Mouse (Mus musculus): ENCODE measurements around the gene Dnajb12. TPM values are rescaled to one million over a fixed set of nuclear protein-coding genes. Genes with fewer than 3 reads are reported as not detected.

Dnajb12 gene
- 15.4 and 20.5 TPM in 2 replicates for polyA plus RNA-seq (2011; ENCODE audit: insufficient read depth, insufficient read length, low replicate concordance, missing spikeins)

- TF ChIP-seq CTCF (IDR thresholded peaks at IDR 0.05; ENCODE audit: control insufficient read depth, insufficient read depth, low read length) (no peak), POLR2A (IDR thresholded peaks at IDR 0.05; ENCODE audit: borderline replicate concordance, control insufficient read depth, low read depth, low read length) (no peak; the same call in 1 of the 2 replicates)
- Histone ChIP-seq H3K4me3 (replicated peaks; ENCODE audit: control insufficient read depth, low read depth, low read length) (peak within 1 kb of the TSS; percentile 87), H3K4me1 (ENCODE audit: control insufficient read depth, insufficient read depth, low read length) (peaks cover 1% of the 10 kb centered on the region), H3K27ac (ENCODE audit: control insufficient read depth, insufficient read depth, low read depth, low read length, poor library complexity) (peak within 1 kb of the TSS; percentile 99)
- WGBS: under 1% methylated on average over 80 of the region's 80 CpGs
These were observed at the start of gene Dnajb12 for GRCm38 (mm10) chr10:59879255-59880028. TSS of gene Dnajb12 (plus strand) at chr10:59879556.

- Histone ChIP-seq H3K4me1 (ENCODE audit: control insufficient read depth, insufficient read depth, low read length) (no peaks in the 10 kb centered on the region), H3K4me3 (replicated peaks; ENCODE audit: control insufficient read depth, low read depth, low read length) (no peak overlapping the region), H3K27ac (ENCODE audit: control insufficient read depth, insufficient read depth, low read depth, low read length, poor library complexity) (no peak overlapping the region)
- WGBS: 89% methylated on average over 6 of the region's 6 CpGs
- TF ChIP-seq CTCF (IDR thresholded peaks at IDR 0.05; ENCODE audit: control insufficient read depth, insufficient read depth, low read length) (no peak), POLR2A (IDR thresholded peaks at IDR 0.05; ENCODE audit: borderline replicate concordance, control insufficient read depth, low read depth, low read length) (no peak)
These were observed 49.5 kb upstream of the Dnajb12 start for GRCm38 (mm10) chr10:59829886-59830285.

- Histone ChIP-seq H3K4me3 (replicated peaks; ENCODE audit: control insufficient read depth, low read depth, low read length) (no peak overlapping the region), H3K27ac (ENCODE audit: control insufficient read depth, insufficient read depth, low read depth, low read length, poor library complexity) (no peak overlapping the region), H3K4me1 (ENCODE audit: control insufficient read depth, insufficient read depth, low read length) (no peaks in the 10 kb centered on the region; the same call in 1 of the 2 replicates)
- TF ChIP-seq CTCF (IDR thresholded peaks at IDR 0.05; ENCODE audit: control insufficient read depth, insufficient read depth, low read length): no peak
- no peak for TF ChIP-seq POLR2A (IDR thresholded peaks at IDR 0.05; ENCODE audit: borderline replicate concordance, control insufficient read depth, low read depth, low read length)
- WGBS: 20% methylated on average over 7 of the region's 7 CpGs
These were observed 47.4 kb upstream of the Dnajb12 start for GRCm38 (mm10) chr10:59831950-59832349.

- H3K27ac ChIP-seq (ENCODE audit: control insufficient read depth, insufficient read depth, low read depth, low read length, poor library complexity): no peak overlapping the region
- TF ChIP-seq CTCF (IDR thresholded peaks at IDR 0.05; ENCODE audit: control insufficient read depth, insufficient read depth, low read length): no peak
- no peak for TF ChIP-seq POLR2A (IDR thresholded peaks at IDR 0.05; ENCODE audit: borderline replicate concordance, control insufficient read depth, low read depth, low read length)
- H3K4me1 ChIP-seq (ENCODE audit: control insufficient read depth, insufficient read depth, low read length): no peaks in the 10 kb centered on the region; the same call in 1 of the 2 replicates
- 86% methylated on average over 14 of the region's 14 CpGs for WGBS
- no peak overlapping the region for H3K4me3 ChIP-seq (replicated peaks; ENCODE audit: control insufficient read depth, low read depth, low read length)
These were observed 43.8 kb upstream of the Dnajb12 start for GRCm38 (mm10) chr10:59835301-59836155.

GRCm38 (mm10) chr10:59837490-59837889 is 41.9 kb upstream of the Dnajb12 start:
- no peak overlapping the region for H3K27ac ChIP-seq (ENCODE audit: control insufficient read depth, insufficient read depth, low read depth, low read length, poor library complexity)
- H3K4me3 ChIP-seq (replicated peaks; ENCODE audit: control insufficient read depth, low read depth, low read length): no peak overlapping the region
- WGBS: 97% methylated on average over 5 of the region's 5 CpGs
- no peaks in the 10 kb centered on the region; the same call in 1 of the 2 replicates for H3K4me1 ChIP-seq (ENCODE audit: control insufficient read depth, insufficient read depth, low read length)
- TF ChIP-seq POLR2A (IDR thresholded peaks at IDR 0.05; ENCODE audit: borderline replicate concordance, control insufficient read depth, low read depth, low read length) (no peak), CTCF (IDR thresholded peaks at IDR 0.05; ENCODE audit: control insufficient read depth, insufficient read depth, low read length) (no peak)

- Histone ChIP-seq H3K4me3 (replicated peaks; ENCODE audit: control insufficient read depth, low read depth, low read length) (no peak overlapping the region), H3K4me1 (ENCODE audit: control insufficient read depth, insufficient read depth, low read length) (no peaks in the 10 kb centered on the region), H3K27ac (ENCODE audit: control insufficient read depth, insufficient read depth, low read depth, low read length, poor library complexity) (no peak overlapping the region)
- no peak for TF ChIP-seq CTCF (IDR thresholded peaks at IDR 0.05; ENCODE audit: control insufficient read depth, insufficient read depth, low read length)
- TF ChIP-seq POLR2A (IDR thresholded peaks at IDR 0.05; ENCODE audit: borderline replicate concordance, control insufficient read depth, low read depth, low read length): no peak
- 96% methylated on average over 8 of the region's 8 CpGs for WGBS
These were observed 37.9 kb upstream of the Dnajb12 start for GRCm38 (mm10) chr10:59841434-59841833.

- no peak overlapping the region for H3K27ac ChIP-seq (ENCODE audit: control insufficient read depth, insufficient read depth, low read depth, low read length, poor library complexity)
- TF ChIP-seq CTCF (IDR thresholded peaks at IDR 0.05; ENCODE audit: control insufficient read depth, insufficient read depth, low read length): no peak
- TF ChIP-seq POLR2A (IDR thresholded peaks at IDR 0.05; ENCODE audit: borderline replicate concordance, control insufficient read depth, low read depth, low read length): no peak
- H3K4me1 ChIP-seq (ENCODE audit: control insufficient read depth, insufficient read depth, low read length): peaks cover 3% of the 10 kb centered on the region; the same call in 1 of the 2 replicates
- 87% methylated on average over 5 of the region's 5 CpGs for WGBS
- H3K4me3 ChIP-seq (replicated peaks; ENCODE audit: control insufficient read depth, low read depth, low read length): no peak overlapping the region
These were observed 36.2 kb upstream of the Dnajb12 start for GRCm38 (mm10) chr10:59843125-59843524.

GRCm38 (mm10) chr10:59844686-59845085 is 34.7 kb upstream of the Dnajb12 start:
- peaks cover 3% of the 10 kb centered on the region; the same call in 1 of the 2 replicates for H3K4me1 ChIP-seq (ENCODE audit: control insufficient read depth, insufficient read depth, low read length)
- 67% methylated on average over 9 of the region's 9 CpGs for WGBS

More at GRCm38 (mm10) chr10:59844686-59845085, 34.7 kb upstream of the Dnajb12 start:
- no peak for TF ChIP-seq POLR2A (IDR thresholded peaks at IDR 0.05; ENCODE audit: borderline replicate concordance, control insufficient read depth, low read depth, low read length)
- TF ChIP-seq CTCF (IDR thresholded peaks at IDR 0.05; ENCODE audit: control insufficient read depth, insufficient read depth, low read length): no peak
- Histone ChIP-seq H3K4me3 (replicated peaks; ENCODE audit: control insufficient read depth, low read depth, low read length) (no peak overlapping the region), H3K27ac (ENCODE audit: control insufficient read depth, insufficient read depth, low read depth, low read length, poor library complexity) (no peak overlapping the region)
